Mouse (Mus musculus): ENCODE results near the gene Cenpj. TPM values are rescaled to one million over a fixed set of nuclear protein-coding genes. Genes with fewer than 3 reads are reported as not detected.

Gene Cenpj
- 1 to 10 TPM; 1.1 to 2.9 TPM for total RNA-seq (2021)
- long read RNA-seq, experiment 1, partial matches to known transcripts: 1 of 3 reads
- long read RNA-seq, experiment 1, other reads (novel, unspliced or antisense): 2 of 3 reads
- long read RNA-seq, experiment 2, partial matches to known transcripts: 0 of 1 reads
- long read RNA-seq, experiment 2, other reads (novel, unspliced or antisense): 1 of 1 reads

- intact Hi-C loops (cut with DNase I): loop anchor here (5.0 to 10.0 kb wide), 3 partner anchors 92 to 201 kb away; partner anchors contain the start of genes Mphosph8 and Pspc1
- peak within 1 kb of the TSS; percentile 87 for H3K4me3 ChIP-seq
- peak; percentile 95 for DNase-seq
- H3K27ac ChIP-seq: peak within 1 kb of the TSS; percentile 90
- TF ChIP-seq CTCF (IDR thresholded peaks at IDR 0.05): no peak; the same call in 1 of the 2 replicates
Observed at GRCm38 (mm10) chr14:56575416-56575815, at the start of gene Cenpj, which contains the start of gene Parp4. Cenpj (minus strand) TSS chr14:56575425. Parp4 (plus strand) TSS chr14:56575619.

DNA sequence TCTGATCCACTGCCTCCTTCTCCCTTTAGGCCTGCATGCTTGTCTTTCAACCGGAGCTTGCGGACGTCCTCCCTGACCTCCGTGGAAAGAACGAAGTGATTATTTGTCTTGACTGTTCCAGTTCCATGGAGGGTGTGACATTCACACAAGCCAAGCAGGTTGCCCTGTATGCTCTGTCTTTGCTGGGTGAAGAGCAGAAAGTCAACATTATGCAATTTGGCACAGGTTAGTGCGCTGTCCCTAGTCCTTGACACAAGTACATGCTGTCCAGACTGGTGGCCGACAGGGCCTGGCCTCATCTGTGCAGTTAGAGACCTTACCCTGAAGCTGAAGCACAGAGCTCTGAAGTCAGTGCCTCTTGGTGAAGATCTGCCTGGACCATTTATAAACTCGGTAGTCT, 45.2 kb upstream of the Cenpj start:
- H3K4me3 ChIP-seq: no peak overlapping the region
- no peak for DNase-seq
- intact Hi-C loops (cut with DNase I): no loop called here
- no peak for TF ChIP-seq CTCF (IDR thresholded peaks at IDR 0.05)
- no peak overlapping the region for H3K27ac ChIP-seq

DNA sequence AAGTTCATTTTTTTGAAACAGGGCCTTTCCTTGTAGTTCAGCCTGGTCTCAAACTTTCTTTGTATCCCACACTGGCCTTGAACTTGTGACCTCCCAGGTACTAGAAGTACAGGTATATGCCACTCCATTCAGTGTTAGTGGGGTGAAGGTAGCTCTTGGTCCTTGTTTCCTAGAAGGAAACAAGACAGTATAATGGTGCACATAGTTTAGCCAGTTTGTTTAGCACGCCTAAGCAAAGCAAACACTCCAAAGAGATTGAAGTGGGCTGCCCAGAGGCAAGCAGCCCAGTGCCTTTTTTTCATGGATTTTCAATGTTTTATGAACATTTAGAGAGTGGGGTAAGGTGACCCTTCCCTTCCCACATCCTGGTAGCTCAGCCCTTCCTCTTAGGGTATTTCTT, 42.2 kb upstream of the Cenpj start:
- TF ChIP-seq CTCF (IDR thresholded peaks at IDR 0.05): no peak
- no peak overlapping the region for H3K27ac ChIP-seq
- no peak for DNase-seq
- H3K4me3 ChIP-seq: no peak overlapping the region
- intact Hi-C loops (cut with DNase I): no loop called here

GRCm38 (mm10) chr14:56613212-56613611, 38.0 kb upstream of the Cenpj start:
- Histone ChIP-seq H3K4me3 (no peak overlapping the region), H3K27ac (no peak overlapping the region)
- TF ChIP-seq CTCF (IDR thresholded peaks at IDR 0.05): no peak
- no peak for DNase-seq
- intact Hi-C loops (cut with DNase I): no loop called here

GRCm38 (mm10) chr14:56605136-56605535, 29.9 kb upstream of the Cenpj start:
- Histone ChIP-seq H3K27ac (no peak overlapping the region), H3K4me3 (no peak overlapping the region)
- TF ChIP-seq CTCF (IDR thresholded peaks at IDR 0.05): no peak
- DNase-seq: no peak
- intact Hi-C loops (cut with DNase I): no loop called here

DNA sequence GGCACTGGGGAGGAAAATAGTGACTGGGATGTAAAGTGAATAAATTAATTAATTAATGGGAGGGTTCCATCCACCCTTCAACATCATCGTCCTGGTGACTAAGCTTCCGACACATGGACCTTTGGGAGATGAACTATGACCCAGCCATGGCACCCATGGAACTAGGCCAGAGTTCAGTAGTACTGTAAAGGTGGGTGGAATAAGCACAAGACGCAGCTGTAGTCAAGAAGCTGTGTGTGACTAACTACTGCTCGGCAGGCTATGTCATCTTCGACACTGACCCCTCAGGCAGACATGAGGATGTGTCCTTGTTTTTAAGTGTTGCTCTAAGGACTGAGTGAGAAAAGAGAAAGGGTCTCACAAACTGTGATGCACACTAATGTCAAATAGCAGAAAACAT, 29.2 kb upstream of the Cenpj start:
- DNase-seq: no peak
- no peak overlapping the region for H3K27ac ChIP-seq
- H3K4me3 ChIP-seq: no peak overlapping the region
- intact Hi-C loops (cut with DNase I): no loop called here
- no peak for TF ChIP-seq CTCF (IDR thresholded peaks at IDR 0.05)

DNA sequence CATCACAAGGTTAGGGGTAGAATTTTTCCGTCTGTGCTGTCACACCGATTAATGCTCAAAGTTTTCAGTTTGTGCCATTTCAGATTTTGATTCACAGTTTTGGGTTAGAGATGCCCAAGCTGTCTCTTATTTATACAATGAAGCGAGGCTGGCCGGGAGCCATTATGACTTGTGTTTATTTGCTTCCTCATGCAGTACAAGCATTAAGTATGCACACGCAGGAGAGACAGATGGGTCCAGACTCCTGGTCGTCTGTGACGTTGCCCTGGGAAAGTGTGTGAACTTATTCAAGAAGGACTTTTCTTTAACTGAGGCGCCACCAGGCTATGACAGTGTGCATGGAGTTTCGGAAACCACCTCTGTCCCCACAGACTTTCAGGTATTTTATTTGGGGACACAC, 26.8 kb upstream of the Cenpj start:
- intact Hi-C loops (cut with DNase I): no loop called here
- Histone ChIP-seq H3K27ac (no peak overlapping the region), H3K4me3 (no peak overlapping the region)
- TF ChIP-seq CTCF (IDR thresholded peaks at IDR 0.05): no peak
- no peak for DNase-seq

GRCm38 (mm10) chr14:56598759-56599158, 23.5 kb upstream of the Cenpj start:
- intact Hi-C loops (cut with DNase I): loop anchor here (5.0 to 10.0 kb wide), 2 partner anchors 194 to 346 kb away; no protein-coding TSS in a partner anchor

DNA sequence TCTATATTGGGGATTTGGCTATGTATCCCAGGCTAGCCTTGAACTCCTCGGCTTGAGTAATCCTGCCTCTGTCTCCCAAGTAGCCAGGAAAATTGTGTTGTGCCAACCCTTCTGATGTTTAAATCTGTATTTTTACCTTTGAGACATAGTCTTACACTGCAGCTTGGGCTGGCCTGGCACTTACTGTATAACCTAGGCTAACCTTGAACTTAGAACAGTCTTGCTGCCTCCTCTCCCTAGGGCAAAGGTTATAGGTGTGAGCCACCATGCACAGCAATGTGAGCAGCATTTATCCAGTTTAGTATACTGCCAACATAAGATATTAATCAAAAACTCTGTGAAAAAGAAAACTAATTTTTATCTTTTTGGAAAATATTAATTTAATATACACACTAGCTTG, 19.6 kb upstream of the Cenpj start:
- Histone ChIP-seq H3K27ac (no peak overlapping the region), H3K4me3 (no peak overlapping the region)
- DNase-seq: no peak
- no peak for TF ChIP-seq CTCF (IDR thresholded peaks at IDR 0.05)
- intact Hi-C loops (cut with DNase I): loop anchor here (5.0 to 10.0 kb wide), 2 partner anchors 197 to 350 kb away; no protein-coding TSS in a partner anchor

More at GRCm38 (mm10) chr14:56598759-56599158, 23.5 kb upstream of the Cenpj start:
- no peak overlapping the region for H3K27ac ChIP-seq
- TF ChIP-seq CTCF (IDR thresholded peaks at IDR 0.05): peak; percentile 75
- no peak overlapping the region for H3K4me3 ChIP-seq
- DNase-seq: peak; percentile 70

DNA sequence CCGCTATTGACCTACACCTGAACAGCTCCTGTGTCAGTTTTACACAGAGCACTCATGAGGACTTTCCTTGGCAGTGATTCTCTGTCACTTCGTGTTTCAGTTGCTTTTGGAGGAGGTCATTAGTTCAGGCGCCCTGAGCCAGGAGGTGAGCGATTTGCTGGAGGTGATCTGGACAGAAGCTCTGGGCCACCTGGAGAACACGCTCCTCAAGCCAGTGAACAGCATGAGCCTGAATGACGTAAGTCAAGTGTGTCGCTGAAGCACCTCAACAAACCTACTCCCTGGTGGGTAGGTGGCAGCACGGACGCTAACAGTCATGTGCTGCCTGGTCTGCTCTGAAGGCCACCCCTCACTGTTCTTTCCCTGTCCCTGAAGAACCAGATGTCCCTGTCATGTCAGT, 17.0 kb upstream of the Cenpj start:
- H3K4me3 ChIP-seq: no peak overlapping the region
- H3K27ac ChIP-seq: no peak overlapping the region
- intact Hi-C loops (cut with DNase I): loop anchor here (10.0 kb wide), 1 partner anchor 353 kb away; no protein-coding TSS in a partner anchor
- no peak for TF ChIP-seq CTCF (IDR thresholded peaks at IDR 0.05)
- DNase-seq: no peak

GRCm38 (mm10) chr14:56582294-56582693, 7.1 kb upstream of the Cenpj start:
- Histone ChIP-seq H3K27ac (no peak overlapping the region), H3K4me3 (no peak overlapping the region)
- intact Hi-C loops (cut with DNase I): no loop called here
- DNase-seq: no peak
- TF ChIP-seq CTCF (IDR thresholded peaks at IDR 0.05): no peak

GRCm38 (mm10) chr14:56581117-56581516, 5.9 kb upstream of the Cenpj start:
- TF ChIP-seq CTCF (IDR thresholded peaks at IDR 0.05): no peak
- intact Hi-C loops (cut with DNase I): no loop called here
- no peak for DNase-seq
- Histone ChIP-seq H3K4me3 (no peak overlapping the region), H3K27ac (peak overlapping the region; percentile 69)

- no peak overlapping the region for H3K27ac ChIP-seq
- intact Hi-C loops (cut with DNase I): loop anchor here (5.0 to 10.0 kb wide), 3 partner anchors 88 to 204 kb away; partner anchors contain the start of genes Mphosph8 and Pspc1
- DNase-seq: no peak
- TF ChIP-seq CTCF (IDR thresholded peaks at IDR 0.05): no peak
- H3K4me3 ChIP-seq: no peak overlapping the region
Observed at GRCm38 (mm10) chr14:56579011-56579410, 3.8 kb upstream of the Cenpj start.
